ENCODE assay signal across 8 mouse cellular contexts in genomic region chr10:7470457-7470856, GRCm38 (mm10). TPM values are rescaled to one million over a fixed set of nuclear protein-coding genes. Genes with fewer than 3 reads are reported as not detected.
DNase-seq lines count a peak whose midpoint lies in the region; ATAC-seq and TF ChIP-seq lines count a peak whose summit lies in the region.

No protein-coding gene starts in this region.

- no peak overlapping the region for H3K27ac ChIP-seq in kidney, embryonic 15.5 days
- no peak overlapping the region for H3K27ac ChIP-seq in brown adipose tissue, adult 24 weeks (replicated peaks; ENCODE audit: low read depth, low read length)
- no peak overlapping the region for H3K27ac ChIP-seq in hindbrain, postnatal 0 days
- H3K27ac ChIP-seq in midbrain, embryonic 16.5 days (ENCODE audit: low read length): no peak overlapping the region
- H3K27ac ChIP-seq in kidney, adult 2 months (ENCODE audit: insufficient read depth, low read depth, low read length): no peak overlapping the region

- no peak overlapping the region for H3K9ac ChIP-seq in kidney, embryonic 15.5 days
- no peak overlapping the region for H3K9ac ChIP-seq in hindbrain, postnatal 0 days (replicated peaks; ENCODE audit: low read length)
- no peak overlapping the region for H3K9ac ChIP-seq in midbrain, embryonic 16.5 days (ENCODE audit: low read depth, low read length)

- H3K9me3 ChIP-seq in kidney, embryonic 15.5 days (replicated peaks): no peaks in the 10 kb centered on the region
- H3K9me3 ChIP-seq in hindbrain, postnatal 0 days (ENCODE audit: low read length): no peaks in the 10 kb centered on the region
- H3K9me3 ChIP-seq in midbrain, embryonic 16.5 days (replicated peaks; ENCODE audit: control insufficient read depth, low read length, poor library complexity, severe bottlenecking): no peaks in the 10 kb centered on the region

- H3K36me3 ChIP-seq in kidney, embryonic 15.5 days: no peaks in the 10 kb centered on the region
- no peaks in the 10 kb centered on the region for H3K36me3 ChIP-seq in hindbrain, postnatal 0 days (ENCODE audit: insufficient read depth, low read length)
- no peaks in the 10 kb centered on the region for H3K36me3 ChIP-seq in midbrain, embryonic 16.5 days (ENCODE audit: control insufficient read depth, insufficient read depth, low read length)
- H3K36me3 ChIP-seq in kidney, adult 2 months (ENCODE audit: control insufficient read depth, insufficient read depth, low read length): no peaks in the 10 kb centered on the region

- no peak for TF ChIP-seq CTCF in hindbrain, postnatal 0 days (IDR thresholded peaks at IDR 0.05; ENCODE audit: low read depth)
- TF ChIP-seq CTCF in kidney, adult 2 months (conservative IDR thresholded peaks at IDR 0.05; ENCODE audit: insufficient read depth, insufficient read length, low read depth, low read length): no peak

- 16% methylated on average over 7 of the region's 7 CpGs for WGBS in kidney, embryonic 15.5 days
- 10% methylated on average over 7 of the region's 7 CpGs for WGBS in hindbrain, postnatal 0 days
- WGBS in midbrain, embryonic 16.5 days: 18% methylated on average over 7 of the region's 7 CpGs
- WGBS in kidney, adult 2 months: 5% methylated on average over 7 of the region's 7 CpGs

- ATAC-seq in kidney, embryonic 15.5 days (replicated peaks; ENCODE audit: low FRiP score): no peak
- ATAC-seq in hindbrain, postnatal 0 days: no peak
- ATAC-seq in midbrain, embryonic 16.5 days: no peak
- no peak for ATAC-seq in granulocyte monocyte progenitor cell, adult 5-6 weeks (replicated peaks; ENCODE audit: poor library complexity, severe bottlenecking)

- peaks cover 3% of the 10 kb centered on the region; the same call in 1 of the 2 replicates for H3K4me1 ChIP-seq in kidney, embryonic 15.5 days
- no peaks in the 10 kb centered on the region for H3K4me1 ChIP-seq in brown adipose tissue, adult 24 weeks (ENCODE audit: control insufficient read depth, insufficient read depth, insufficient read length, low read length)
- H3K4me1 ChIP-seq in hindbrain, postnatal 0 days (ENCODE audit: insufficient read depth, low read length): no peaks in the 10 kb centered on the region
- H3K4me1 ChIP-seq in midbrain, embryonic 16.5 days (ENCODE audit: control insufficient read depth, insufficient read depth, low read length): no peaks in the 10 kb centered on the region
- no peaks in the 10 kb centered on the region for H3K4me1 ChIP-seq in kidney, adult 2 months (ENCODE audit: control insufficient read depth, insufficient read depth, low read length)

- TF ChIP-seq POLR2A in kidney, adult 2 months (IDR thresholded peaks at IDR 0.05; ENCODE audit: low read depth, low read length): no peak

- DNase-seq in kidney, postnatal 10 days: no peak
- DNase-seq in hindbrain, postnatal 0 days (ENCODE audit: low spot score): no peak
- no peak for DNase-seq in urinary bladder, adult 18-20 months (ENCODE audit: low spot score in 2 of 2)
- no peak for DNase-seq in kidney, adult 2 months

- H3K4me2 ChIP-seq in kidney, embryonic 15.5 days: peak overlapping the region; percentile 57
- H3K4me2 ChIP-seq in hindbrain, postnatal 0 days (ENCODE audit: low read depth, low read length): peak overlapping the region; percentile 38; the same call in 1 of the 2 replicates
- peak overlapping the region; percentile 41 for H3K4me2 ChIP-seq in midbrain, embryonic 16.5 days (ENCODE audit: low read length)

- H3K27me3 ChIP-seq in kidney, embryonic 15.5 days: no peaks in the 10 kb centered on the region
- H3K27me3 ChIP-seq in hindbrain, postnatal 0 days (ENCODE audit: insufficient read depth, low read length): no peaks in the 10 kb centered on the region
- H3K27me3 ChIP-seq in midbrain, embryonic 16.5 days (ENCODE audit: control insufficient read depth, insufficient read depth, low read depth, low read length): no peaks in the 10 kb centered on the region
- H3K27me3 ChIP-seq in kidney, adult 2 months (replicated peaks; ENCODE audit: control insufficient read depth, insufficient read depth, low read length): no peaks in the 10 kb centered on the region

- peak overlapping the region; percentile 29 for H3K4me3 ChIP-seq in kidney, embryonic 15.5 days (replicated peaks)
- H3K4me3 ChIP-seq in brown adipose tissue, adult 24 weeks (ENCODE audit: insufficient read depth, low read depth, low read length): peak overlapping the region; percentile 35
- H3K4me3 ChIP-seq in hindbrain, postnatal 0 days (ENCODE audit: low read length): no peak overlapping the region
- H3K4me3 ChIP-seq in midbrain, embryonic 16.5 days (ENCODE audit: low read depth, low read length): no peak overlapping the region
- H3K4me3 ChIP-seq in kidney, adult 2 months (ENCODE audit: insufficient read depth, low read depth, low read length): no peak overlapping the region

RNA-seq across cellular contexts. Expression of gene Ulbp1, which starts 3.0 kb away (rescaled TPM):
- polyA plus RNA-seq in kidney, embryonic 15.5 days (2015; fragmentation: Nextera tagmentation; extraction: Ambion mirVana): 3.1 and 4.5 TPM in 2 replicates
- 0.36 and 0.42 TPM in 2 replicates for polyA plus RNA-seq in brown adipose tissue, adult 24 weeks (2012; ENCODE audit: insufficient read depth, insufficient read length, missing spikeins)
- total RNA-seq in hindbrain, postnatal 0 days (2014; rRNA removed): 2.4 and 7.1 TPM in 2 replicates
- 0.61 and 0.67 TPM in 2 replicates for polyA plus RNA-seq in hindbrain, postnatal 0 days (2015; fragmentation: Nextera tagmentation; extraction: Ambion mirVana)
- 0.57 and 0.78 TPM in 2 replicates for polyA plus RNA-seq in midbrain, embryonic 16.5 days (2015; fragmentation: Nextera tagmentation; extraction: Ambion mirVana)
- total RNA-seq in granulocyte monocyte progenitor cell, adult 5-6 weeks (2014; fragmentation: Nextera tagmentation): 28.6 and 32.3 TPM in 2 replicates
- 21.0 and 26.3 TPM in 2 replicates for total RNA-seq in granulocyte monocyte progenitor cell, adult 5-6 weeks (2017)
- 0.07 and 0.23 TPM in 2 replicates for polyA plus RNA-seq in kidney, adult 2 months (2012; rRNA removed)

Comparison
In these comparisons a context has a peak if more than half of its experiments do, and no peak if none do; other contexts are left out.
1. H3K4me3 ChIP-seq: peak in kidney, embryonic 15.5 days (single experiment) and brown adipose tissue, adult 24 weeks (single experiment); none in hindbrain, postnatal 0 days (single experiment), midbrain, embryonic 16.5 days (single experiment) and kidney, adult 2 months (single experiment).
2. Peak in every context shown above with its lines, with median percentiles within 50 percentile points of each other: H3K4me2 ChIP-seq.